Mouse (Mus musculus) T-helper 1 cell (primary cell): Measurements from ENCODE around the gene Fbxo28.

Experiments
- in situ Hi-C: fragments of 300-600 bp; cut with MboI, MseI; formaldehyde crosslinking; loops from one replicate; pipeline ENCODE4 v1.15.1; 2025; ENCODE audit warnings: high pct_unique_total_duplicates

Gene Fbxo28

GRCm38 (mm10) chr1:182289781-182290180 is 51.6 kb downstream of the Fbxo28 start:
- in situ Hi-C loops = no loop called here

- in situ Hi-C loops = no loop called here
Observed at GRCm38 (mm10) chr1:182288601-182289000, 52.8 kb downstream of the Fbxo28 start.

- in situ Hi-C loops = no loop called here
Observed at GRCm38 (mm10) chr1:182287781-182288180, 53.6 kb downstream of the Fbxo28 start.

GRCm38 (mm10) chr1:182284795-182285194 is 56.6 kb downstream of the Fbxo28 start:
- in situ Hi-C loops = no loop called here

GRCm38 (mm10) chr1:182283231-182283630 is 58.2 kb downstream of the Fbxo28 start:
- in situ Hi-C loops = no loop called here

GRCm38 (mm10) chr1:182282091-182283075 is 59.0 kb downstream of the Fbxo28 start, which contains the start of gene Degs1:
Gene Degs1, minus strand, starts transcription at chr1:182282804.
- in situ Hi-C loops = no loop called here

GRCm38 (mm10) chr1:182281251-182281711 is 60.1 kb downstream of the Fbxo28 start:
- in situ Hi-C loops = no loop called here

- in situ Hi-C loops = no loop called here
Observed at GRCm38 (mm10) chr1:182280577-182280976, 60.9 kb downstream of the Fbxo28 start.

GRCm38 (mm10) chr1:182280046-182280445 is 61.4 kb downstream of the Fbxo28 start:
- in situ Hi-C loops = no loop called here

- in situ Hi-C loops = no loop called here
Observed at GRCm38 (mm10) chr1:182279436-182279835, 62.0 kb downstream of the Fbxo28 start.

GRCm38 (mm10) chr1:182275109-182275508 is 66.3 kb downstream of the Fbxo28 start:
- in situ Hi-C loops = no loop called here

GRCm38 (mm10) chr1:182271632-182272031 is 69.8 kb downstream of the Fbxo28 start:
- in situ Hi-C loops = no loop called here

- in situ Hi-C loops = no loop called here
Observed at GRCm38 (mm10) chr1:182271130-182271529, 70.3 kb downstream of the Fbxo28 start.

GRCm38 (mm10) chr1:182268317-182268716 is 73.1 kb downstream of the Fbxo28 start:
- in situ Hi-C loops = no loop called here

GRCm38 (mm10) chr1:182266028-182266525 is 75.4 kb downstream of the Fbxo28 start:
- in situ Hi-C loops = no loop called here
